Mouse (Mus musculus) erythroblast, embryonic 14.5 days (primary cell): ENCODE results near the gene Eri3. TPM values are rescaled to one million over a fixed set of nuclear protein-coding genes. Genes with fewer than 3 reads are reported as not detected.

ENCODE experiments used
- H3K27me3 ChIP-seq: 2 replicates; pipeline ENCODE4 v1.6.1; 2012; ENCODE audit warnings: inconsistent platforms; ENCODE audit not compliant: control insufficient read depth
- H3K36me3 ChIP-seq: 2 replicates; pipeline ENCODE4 v1.6.1; 2012; ENCODE audit warnings: mild to moderate bottlenecking, inconsistent platforms; ENCODE audit not compliant: control insufficient read depth
- H3K4me1 ChIP-seq: 2 replicates; pipeline ENCODE4 v1.6.1; 2012; ENCODE audit warnings: inconsistent platforms; ENCODE audit not compliant: control insufficient read depth
- H3K4me3 ChIP-seq: replicated peaks from 2 replicates; pipeline ENCODE3; 2012; ENCODE audit warnings: moderate library complexity, mild to moderate bottlenecking, inconsistent platforms
- H3K9me3 ChIP-seq: 2 replicates; pipeline ENCODE4 v1.6.1; 2012; ENCODE audit warnings: low read length, inconsistent platforms, mixed read lengths; ENCODE audit not compliant: control insufficient read depth
- GATA1 ChIP-seq: IDR thresholded peaks from 2 replicates; pipeline ENCODE4 v1.6.1; 2012; ENCODE audit warnings: low read length, inconsistent platforms, mixed read lengths
- TAL1 ChIP-seq: IDR thresholded peaks from 3 replicates; pipeline ENCODE4 v1.6.1; 2012; ENCODE audit warnings: low read length, inconsistent platforms, mixed read lengths
- polyA plus RNA-seq: library from polyadenylated mRNA; stranded (reverse); fragments of >175 nt; gene quantifications from 2 replicates; pipeline ENCODE4 v1.2.3, GENCODE M21; 2012

Eri3 gene
- polyA plus RNA-seq, 1 experiment = 18.1 TPM

DNA sequence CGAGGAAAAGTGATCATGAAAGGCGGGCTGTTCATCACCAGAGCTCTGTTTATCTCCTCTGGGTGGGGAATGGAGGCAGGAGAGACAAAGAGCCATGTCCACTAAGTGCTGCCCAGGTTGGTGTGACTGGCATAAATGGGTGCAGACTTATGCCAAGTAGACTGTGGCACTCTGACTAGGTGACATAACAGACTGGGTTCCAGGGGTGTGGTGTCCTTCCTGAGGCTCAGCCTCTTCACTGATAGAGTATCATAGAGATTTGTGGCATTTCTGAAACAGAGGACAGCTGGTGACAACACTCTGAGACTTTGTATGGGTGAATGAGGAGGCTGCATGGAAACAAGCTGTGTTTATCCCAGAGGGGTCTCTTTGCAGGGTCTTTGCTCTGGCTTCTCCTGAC lies 61.6 kb downstream of the Eri3 start:
- TF ChIP-seq GATA1 (no peak), TAL1 (no peak)

DNA sequence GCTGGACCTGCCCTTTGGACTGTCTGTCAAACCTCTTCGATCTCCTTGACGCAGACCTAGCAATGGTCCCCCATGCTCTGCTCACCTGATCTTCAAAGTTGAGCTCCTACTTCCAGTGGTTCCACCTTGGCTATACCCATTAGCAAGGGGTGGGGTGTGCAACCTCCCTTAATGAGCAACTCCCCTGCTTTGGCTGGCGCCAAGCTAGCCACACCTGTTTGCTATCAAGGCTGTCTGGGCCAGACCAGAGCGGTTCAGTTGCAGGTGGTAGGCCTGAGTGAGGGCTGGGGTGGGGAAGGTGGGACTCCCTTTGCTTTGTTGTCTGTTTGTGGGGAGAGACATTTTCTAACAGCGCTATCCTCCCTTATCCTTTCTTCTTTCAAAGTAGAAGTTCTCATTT lies 62.5 kb downstream of the Eri3 start:
- Histone ChIP-seq H3K4me3 (no peak overlapping the region), H3K27me3 (no peaks in the 10 kb centered on the region), H3K4me1 (peaks cover 67% of the 10 kb centered on the region), H3K36me3 (peaks cover 53% of the 10 kb centered on the region), H3K9me3 (no peaks in the 10 kb centered on the region)
- TF ChIP-seq GATA1 = no peak
- TF ChIP-seq TAL1 = no peak

More for the DNA sequence above, 61.6 kb downstream of the Eri3 start:
- Histone ChIP-seq H3K4me1 (peaks cover 66% of the 10 kb centered on the region), H3K4me3 (no peak overlapping the region), H3K9me3 (no peaks in the 10 kb centered on the region), H3K27me3 (no peaks in the 10 kb centered on the region), H3K36me3 (peaks cover 60% of the 10 kb centered on the region)

DNA sequence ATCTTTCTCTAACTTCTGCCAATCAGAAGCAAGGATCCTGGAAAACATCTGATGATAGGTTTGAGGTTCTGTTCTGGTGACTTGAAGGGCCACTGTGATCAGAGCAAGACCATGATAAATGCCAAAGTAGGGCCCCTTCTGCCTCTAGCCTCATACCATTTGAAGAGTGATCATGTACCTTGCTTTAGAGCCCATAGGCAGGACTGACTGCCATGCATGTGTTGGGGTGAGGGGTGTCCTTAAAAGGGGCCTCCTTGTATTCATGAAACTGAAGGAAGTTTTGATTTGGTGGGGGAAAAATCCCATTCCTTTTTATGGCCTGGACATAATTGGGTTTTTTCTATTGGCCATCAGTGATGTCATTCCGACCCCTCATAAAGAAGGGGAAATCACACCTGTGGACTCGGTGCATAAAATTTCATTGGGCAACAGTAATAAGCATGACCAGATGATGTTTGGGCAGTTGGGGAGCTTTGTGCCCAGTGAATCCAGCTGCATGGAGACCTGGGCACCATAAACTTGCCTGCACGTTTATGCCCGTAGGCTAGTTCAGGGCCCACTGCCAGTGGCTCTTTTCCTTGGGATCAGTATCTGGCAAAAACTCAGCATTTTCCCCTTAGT lies 63.1 kb downstream of the Eri3 start:
- Histone ChIP-seq H3K36me3 (peaks cover 54% of the 10 kb centered on the region), H3K4me3 (no peak overlapping the region), H3K9me3 (no peaks in the 10 kb centered on the region), H3K27me3 (no peaks in the 10 kb centered on the region), H3K4me1 (peaks cover 67% of the 10 kb centered on the region)
- no peak for TF ChIP-seq TAL1
- no peak for TF ChIP-seq GATA1

DNA sequence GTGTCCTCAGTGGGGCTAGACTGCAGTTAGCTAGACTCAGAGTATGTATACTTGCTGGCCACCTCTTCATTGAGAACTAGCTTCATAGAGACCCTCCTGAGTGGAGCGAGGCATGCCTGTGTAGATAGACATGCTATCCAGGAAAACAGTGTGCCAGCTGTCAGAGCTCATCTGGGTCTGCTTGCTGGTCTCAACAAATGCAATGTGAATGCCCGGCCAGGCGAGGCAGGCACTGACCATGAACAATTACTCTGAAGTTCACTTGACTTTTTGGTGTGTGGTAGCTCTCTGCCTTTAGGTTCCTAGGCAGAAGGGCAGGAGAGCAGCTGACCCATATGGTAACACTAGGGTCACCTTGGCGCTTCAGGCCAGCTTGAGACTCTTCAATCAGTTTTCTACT lies 66.4 kb downstream of the Eri3 start:
- no peaks in the 10 kb centered on the region for H3K9me3 ChIP-seq
- peaks cover 39% of the 10 kb centered on the region for H3K4me1 ChIP-seq
- no peak for TF ChIP-seq TAL1
- no peak for TF ChIP-seq GATA1
- no peak overlapping the region for H3K4me3 ChIP-seq
- peaks cover 48% of the 10 kb centered on the region for H3K36me3 ChIP-seq
- no peaks in the 10 kb centered on the region for H3K27me3 ChIP-seq

DNA sequence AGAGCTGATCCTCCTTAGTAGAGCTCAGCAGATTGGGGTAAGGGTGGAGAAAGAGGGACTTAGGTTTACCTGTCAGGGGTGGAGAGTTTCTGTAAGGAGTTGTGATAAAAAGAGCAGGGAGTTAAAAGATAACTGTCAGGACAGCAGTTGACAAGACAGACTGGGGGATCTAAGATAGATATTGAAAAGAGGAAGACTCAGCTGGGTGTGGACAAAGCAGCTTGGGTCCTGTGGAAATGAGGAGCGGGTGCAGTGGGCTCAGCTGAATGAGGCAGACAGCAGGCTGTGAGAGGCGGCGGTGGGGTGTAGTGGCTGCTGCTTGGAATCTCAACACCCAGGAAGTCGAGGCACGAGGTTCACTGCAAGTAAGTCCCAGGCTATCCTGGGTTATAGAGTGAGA lies 72.1 kb downstream of the Eri3 start:
- Histone ChIP-seq H3K4me3 (no peak overlapping the region), H3K9me3 (no peaks in the 10 kb centered on the region), H3K36me3 (peaks cover 39% of the 10 kb centered on the region), H3K27me3 (no peaks in the 10 kb centered on the region), H3K4me1 (peaks cover 7% of the 10 kb centered on the region)
- TF ChIP-seq GATA1 = no peak
- no peak for TF ChIP-seq TAL1

DNA sequence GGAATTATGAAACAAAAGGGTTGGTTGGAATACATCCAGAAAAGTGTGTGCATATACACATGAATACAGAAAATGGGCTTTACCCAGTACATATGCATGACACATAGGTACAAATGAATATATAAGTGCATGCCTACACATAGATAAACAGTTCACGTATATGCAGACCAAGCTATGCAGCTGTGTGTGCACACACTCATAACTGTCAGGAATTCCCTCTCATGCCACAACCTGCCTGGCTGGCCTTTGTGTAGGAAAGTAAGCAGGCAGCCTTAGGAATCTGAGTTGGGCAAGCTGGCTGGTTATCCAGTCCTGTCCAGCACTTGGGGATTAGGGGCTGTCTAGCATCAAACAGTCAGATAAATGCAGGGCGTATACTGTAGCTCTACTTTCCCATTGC lies 72.9 kb downstream of the Eri3 start:
- no peaks in the 10 kb centered on the region for H3K27me3 ChIP-seq
- no peaks in the 10 kb centered on the region for H3K9me3 ChIP-seq
- H3K4me1 ChIP-seq = peaks cover 7% of the 10 kb centered on the region
- peaks cover 40% of the 10 kb centered on the region for H3K36me3 ChIP-seq
- H3K4me3 ChIP-seq = no peak overlapping the region
- TF ChIP-seq GATA1 = no peak
- TF ChIP-seq TAL1 = no peak

DNA sequence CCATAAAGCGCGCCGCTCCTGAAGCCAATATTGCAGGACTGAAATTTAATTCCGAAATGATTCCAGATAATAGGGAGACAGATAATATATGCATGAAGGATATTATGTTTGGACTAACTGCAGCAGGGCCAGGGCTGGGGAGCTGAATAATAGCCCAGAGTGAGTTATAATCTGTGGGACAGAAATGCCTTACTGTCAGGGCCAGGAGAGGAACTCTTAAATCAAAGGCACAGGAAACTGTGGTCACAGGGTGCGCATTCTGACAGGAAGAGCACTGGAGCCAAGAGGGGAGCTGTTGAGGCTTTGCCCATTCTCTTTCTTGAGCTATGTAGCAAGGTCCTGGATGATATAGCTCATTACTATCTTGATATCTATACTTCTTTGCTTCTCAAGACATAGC lies 74.5 kb downstream of the Eri3 start:
- TF ChIP-seq GATA1 (no peak), TAL1 (no peak)
- Histone ChIP-seq H3K4me3 (no peak overlapping the region), H3K9me3 (no peaks in the 10 kb centered on the region), H3K36me3 (peaks cover 35% of the 10 kb centered on the region), H3K27me3 (no peaks in the 10 kb centered on the region), H3K4me1 (peaks cover 7% of the 10 kb centered on the region)

DNA sequence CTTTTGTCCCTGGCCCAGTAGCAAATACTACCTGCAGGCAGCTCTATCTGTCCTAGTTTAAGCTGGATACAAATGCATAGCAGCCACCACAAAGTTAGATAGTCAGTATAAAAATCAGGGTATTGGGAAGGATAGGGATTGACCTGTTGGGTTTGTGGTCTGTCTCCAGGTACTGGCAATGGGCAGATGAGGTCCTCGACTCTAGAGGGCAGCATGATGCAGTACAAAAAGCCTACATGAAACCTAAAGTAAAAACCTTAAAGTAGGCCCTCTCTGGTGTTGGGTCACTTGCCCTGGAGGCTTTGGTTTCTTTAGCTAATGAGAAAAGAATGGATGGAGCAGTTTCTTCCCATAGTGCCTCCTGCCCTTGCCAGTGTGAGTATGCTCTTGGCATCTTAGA lies 78.3 kb downstream of the Eri3 start:
- Histone ChIP-seq H3K36me3 (peaks cover 24% of the 10 kb centered on the region), H3K27me3 (no peaks in the 10 kb centered on the region), H3K4me1 (peaks cover 4% of the 10 kb centered on the region; the same call in 1 of the 2 replicates), H3K4me3 (no peak overlapping the region), H3K9me3 (no peaks in the 10 kb centered on the region)
- TF ChIP-seq TAL1 (no peak), GATA1 (no peak)

DNA sequence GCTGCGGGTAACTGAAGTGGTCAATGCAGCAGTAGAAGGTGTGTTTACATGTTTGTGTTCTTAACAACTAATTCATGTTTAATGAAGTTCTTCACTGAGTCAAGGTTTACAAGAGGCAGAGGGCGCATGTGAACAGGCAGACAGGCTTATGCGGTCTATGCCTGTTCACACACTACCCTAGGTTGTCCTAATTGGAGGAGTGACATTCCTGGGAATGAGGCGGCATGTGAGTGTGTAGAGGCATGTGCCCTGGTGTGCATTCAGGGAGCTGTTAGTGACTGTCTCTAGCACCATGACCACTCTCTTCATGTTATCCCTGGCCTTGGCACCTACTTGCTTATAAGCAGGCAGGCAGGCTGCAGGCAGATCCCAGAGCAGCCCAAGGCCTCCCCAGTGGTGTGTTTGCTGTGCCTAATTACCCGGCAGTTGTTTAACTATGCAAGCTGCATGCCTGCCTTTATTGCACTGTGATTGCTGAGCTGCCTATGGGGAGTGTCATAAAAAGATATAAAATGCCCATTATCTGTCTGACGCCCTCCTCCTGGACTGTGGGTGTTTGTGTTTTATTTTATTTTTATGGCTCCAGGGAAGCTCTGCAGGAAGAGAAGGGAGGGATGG lies 80.0 kb downstream of the Eri3 start:
- Histone ChIP-seq H3K4me3 (no peak overlapping the region), H3K27me3 (no peaks in the 10 kb centered on the region), H3K9me3 (no peaks in the 10 kb centered on the region), H3K36me3 (peaks cover 24% of the 10 kb centered on the region), H3K4me1 (peaks cover 20% of the 10 kb centered on the region)
- no peak for TF ChIP-seq TAL1
- TF ChIP-seq GATA1 = no peak

DNA sequence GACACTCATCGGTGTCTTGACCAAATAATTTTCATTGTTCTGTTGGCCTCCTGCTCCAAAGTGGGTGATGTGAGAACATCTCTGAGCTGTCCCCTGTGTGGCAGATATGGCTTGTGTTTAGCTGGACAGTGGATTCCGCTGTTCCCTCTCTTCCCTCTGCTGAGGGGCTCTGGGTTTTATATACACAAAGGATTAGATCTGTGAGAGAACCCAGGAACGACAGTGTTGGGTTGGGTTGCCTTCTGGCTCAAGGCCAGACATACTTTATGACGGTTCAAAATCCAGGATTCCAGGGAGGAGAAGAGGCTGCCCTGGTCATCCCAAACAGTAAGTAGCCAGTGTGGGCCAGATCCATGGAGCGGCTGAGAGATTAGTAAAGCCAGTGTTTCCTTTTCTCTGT lies 83.4 kb downstream of the Eri3 start:
- H3K27me3 ChIP-seq = no peaks in the 10 kb centered on the region
- TF ChIP-seq TAL1 (no peak), GATA1 (no peak)
- H3K9me3 ChIP-seq = no peaks in the 10 kb centered on the region
- H3K4me1 ChIP-seq = peaks cover 39% of the 10 kb centered on the region
- H3K36me3 ChIP-seq = peaks cover 11% of the 10 kb centered on the region
- no peak overlapping the region for H3K4me3 ChIP-seq
